Mouse (Mus musculus): Measurements from ENCODE around the gene Klhl13. TPM values are rescaled to one million over a fixed set of nuclear protein-coding genes. Genes with fewer than 3 reads are reported as not detected.

Gene Klhl13
- polyA plus RNA-seq, 1 experiment from 2014 or later: 38.7 TPM

DNA sequence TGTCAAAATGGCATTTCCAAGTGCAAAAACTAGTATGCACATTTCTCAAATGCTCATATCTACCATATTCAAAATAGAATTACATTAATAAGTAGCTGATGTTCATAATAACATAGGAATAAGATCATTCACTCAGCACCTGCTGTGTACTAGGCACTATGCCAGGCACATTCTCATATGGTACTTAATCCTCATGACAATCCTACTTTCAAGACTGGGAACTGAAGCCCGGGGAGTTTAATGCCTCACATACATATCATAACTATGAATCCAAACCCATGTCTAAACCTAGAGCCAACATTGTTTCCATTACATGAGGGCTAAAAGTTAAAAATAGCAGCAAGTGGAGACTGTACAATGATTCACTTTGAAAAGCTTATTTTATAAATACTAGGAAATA is 97.3 kb downstream of the Klhl13 start:
- Histone ChIP-seq H3K4me1 (no peaks in the 10 kb centered on the region), H3K9ac (no peak overlapping the region), H3K4me3 (replicated peaks) (no peak overlapping the region), H3K9me3 (no peaks in the 10 kb centered on the region), H3K36me3 (no peaks in the 10 kb centered on the region), H3K4me2 (no peak overlapping the region), H3K27ac (no peak overlapping the region), H3K27me3 (replicated peaks) (no peaks in the 10 kb centered on the region)
- ATAC-seq (ENCODE audit: insufficient read depth, low FRiP score, low read depth): no peak
- WGBS: 56% methylated on average over 1 of the region's 1 CpGs

DNA sequence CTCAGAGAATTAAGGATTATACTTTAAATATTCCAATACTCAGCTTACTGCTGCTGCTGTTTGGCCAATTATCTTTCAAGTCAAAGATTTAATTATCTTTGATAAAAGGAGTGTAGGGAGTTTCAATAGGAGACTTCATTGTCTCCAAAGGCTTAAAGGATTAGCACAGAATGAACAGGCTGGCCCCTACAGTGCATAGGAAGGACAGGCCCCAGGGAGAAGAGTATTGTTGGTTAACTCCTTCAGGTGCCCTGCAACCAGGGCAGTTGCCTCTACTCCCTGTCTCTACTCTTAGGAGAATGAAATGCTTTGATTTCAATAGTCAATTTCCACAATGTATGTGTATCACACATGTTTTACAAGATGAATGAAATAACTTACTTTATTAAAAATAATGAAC is 116.1 kb downstream of the Klhl13 start:
- no peak overlapping the region for H3K9ac ChIP-seq
- H3K9me3 ChIP-seq: no peaks in the 10 kb centered on the region
- ATAC-seq (ENCODE audit: insufficient read depth, low FRiP score, low read depth): no peak
- no peak overlapping the region for H3K4me2 ChIP-seq
- H3K27me3 ChIP-seq (replicated peaks): no peaks in the 10 kb centered on the region
- H3K36me3 ChIP-seq: no peaks in the 10 kb centered on the region
- no peak overlapping the region for H3K27ac ChIP-seq
- H3K4me1 ChIP-seq: no peaks in the 10 kb centered on the region
- H3K4me3 ChIP-seq (replicated peaks): no peak overlapping the region
